Mouse (Mus musculus) testis, adult 2 months (tissue): ENCODE results near the gene Smg9.

Experiments
- CTCF ChIP-seq: fragments of 200-500 bp; IDR thresholded peaks from 2 replicates; pipeline ENCODE4 v1.5.1; 2012; ENCODE audit warnings: low read depth, mild to moderate bottlenecking, inconsistent platforms, low read length, moderate library complexity; ENCODE audit not compliant: control insufficient read depth, insufficient read depth, insufficient replicate concordance
- POLR2A ChIP-seq: fragments of 200-500 bp; IDR thresholded peaks from 2 replicates; pipeline ENCODE4 v1.6.1; 2012; ENCODE audit warnings: low read depth, mild to moderate bottlenecking, inconsistent platforms, low read length, moderate library complexity; ENCODE audit not compliant: control insufficient read depth

DNA sequence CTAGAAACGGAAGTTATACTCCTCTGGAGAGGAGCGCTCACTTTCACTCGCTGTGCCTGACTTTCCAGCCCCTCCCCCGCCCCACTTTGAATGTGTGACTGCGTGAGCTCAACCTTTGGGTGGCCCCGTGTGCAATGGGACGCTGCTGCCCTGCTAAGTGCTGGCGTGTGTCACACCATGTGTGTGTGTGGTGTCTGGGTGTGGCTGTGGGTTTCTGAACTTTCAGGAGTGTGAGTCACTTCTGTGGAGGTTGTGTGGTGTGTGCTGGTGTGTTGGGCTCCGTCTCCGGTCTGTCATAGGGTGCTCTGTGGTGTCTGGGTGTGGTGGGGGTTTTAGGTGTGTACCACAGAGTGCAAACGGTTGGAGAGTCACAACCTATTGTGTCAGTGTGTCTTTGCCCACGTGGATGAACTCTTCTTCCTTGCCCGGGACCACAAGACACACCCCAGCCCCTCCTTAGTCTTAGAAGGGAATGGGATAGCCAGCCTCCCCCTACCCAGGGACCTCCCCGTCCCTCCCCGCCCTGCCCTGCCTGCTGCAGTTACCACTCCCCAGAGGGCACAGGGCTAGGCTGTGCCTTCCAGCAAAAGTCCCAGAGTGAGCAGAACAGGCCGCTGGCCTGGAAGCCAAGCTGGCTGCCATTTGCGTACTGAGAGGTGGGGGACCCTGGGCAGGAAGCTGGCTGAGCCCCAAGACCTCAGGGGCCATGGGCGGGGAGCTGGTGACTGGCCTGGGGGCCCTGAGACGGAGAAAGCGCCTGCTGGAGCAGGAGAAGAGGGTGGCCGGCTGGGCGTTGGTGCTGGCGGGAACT, 29.5 kb upstream of the Smg9 start, which contains the start of gene Kcnn4:
- TF ChIP-seq POLR2A (no peak), CTCF (no peak)
